Comparison of ENCODE assay signal across 10 mouse cellular contexts in genomic region chr1:133397094-133397482, GRCm38 (mm10). TPM values are rescaled to one million over a fixed set of nuclear protein-coding genes. Genes with fewer than 3 reads are reported as not detected.
DNase-seq lines count a peak whose midpoint lies in the region; ATAC-seq and TF ChIP-seq lines count a peak whose summit lies in the region.
"Had no signal": no experiment of that assay in that cellular context is flagged by ENCODE, and none has a peak within 500 bp of the region (broad histone marks: within the 10 kb centered on the region; RNA-seq: fewer than 3 reads in every experiment).

No protein-coding gene starts in this region.

- TF ChIP-seq CTCF in gastrocnemius, adult 2 months (IDR thresholded peaks at IDR 0.05) = no peak

- H3K27me3 ChIP-seq in liver, embryonic 11.5 days (replicated peaks; ENCODE audit: control insufficient read depth, insufficient read depth, low read length) = no peaks in the 10 kb centered on the region
- H3K27me3 ChIP-seq in hindbrain, embryonic 14.5 days (ENCODE audit: control insufficient read depth, insufficient read depth, low read length) = no peaks in the 10 kb centered on the region
- H3K27me3 ChIP-seq in neural tube, embryonic 13.5 days = no peaks in the 10 kb centered on the region

- H3K4me2 ChIP-seq in liver, embryonic 11.5 days = no peak overlapping the region
- peak overlapping the region; percentile 38 for H3K4me2 ChIP-seq in hindbrain, embryonic 14.5 days (replicated peaks)
- peak overlapping the region; percentile 38 for H3K4me2 ChIP-seq in neural tube, embryonic 13.5 days

- peak overlapping the region; percentile 73 for H3K27ac ChIP-seq in gastrocnemius, adult 2 months
- no peak overlapping the region for H3K27ac ChIP-seq in liver, embryonic 11.5 days (ENCODE audit: low read depth, low read length)
- H3K27ac ChIP-seq in hindbrain, embryonic 14.5 days = peak overlapping the region; percentile 89
- H3K27ac ChIP-seq in neural tube, embryonic 13.5 days (replicated peaks) = peak overlapping the region; percentile 97

- peaks cover 6% of the 10 kb centered on the region for H3K4me1 ChIP-seq in liver, embryonic 11.5 days (replicated peaks; ENCODE audit: control insufficient read depth, insufficient read depth, low read length)
- peaks cover 18% of the 10 kb centered on the region for H3K4me1 ChIP-seq in hindbrain, embryonic 14.5 days (replicated peaks; ENCODE audit: control insufficient read depth, insufficient read depth, low read length)
- peaks cover 33% of the 10 kb centered on the region for H3K4me1 ChIP-seq in neural tube, embryonic 13.5 days (replicated peaks)

- H3K9ac ChIP-seq in liver, embryonic 11.5 days (ENCODE audit: low read depth, low read length) = 0 out of 2 replicates have a peak overlapping the region, but pooled peaks have one; percentile 39
- peak overlapping the region; percentile 54 for H3K9ac ChIP-seq in hindbrain, embryonic 14.5 days
- peak overlapping the region; percentile 69 for H3K9ac ChIP-seq in neural tube, embryonic 13.5 days

- H3K4me3 ChIP-seq in gastrocnemius, adult 2 months = no peak overlapping the region
- no peak overlapping the region for H3K4me3 ChIP-seq in liver, embryonic 11.5 days (ENCODE audit: low read depth, low read length)
- H3K4me3 ChIP-seq in hindbrain, embryonic 14.5 days (replicated peaks; ENCODE audit: low read length) = no peak overlapping the region
- H3K4me3 ChIP-seq in neural tube, embryonic 13.5 days = no peak overlapping the region

- intact Hi-C loops in gastrocnemius, adult 2 months (cut with DNase I) = no loop called here
- intact Hi-C loops in left cerebral cortex, postnatal 10 days (cut with DNase I) = no loop called here

- no peak for DNase-seq in gastrocnemius, adult 2 months
- no peak for DNase-seq in gastrocnemius, postnatal 25 days
- DNase-seq in liver, embryonic 11.5 days (ENCODE audit: low spot score) = no peak
- no peak for DNase-seq in liver
- no peak for DNase-seq in hindbrain, embryonic 14.5 days (ENCODE audit: low spot score)
- no peak for DNase-seq in left cerebral cortex, postnatal 10 days (ENCODE audit: extremely low spot score in 1 of 2, low spot score in 2 of 2)
- DNase-seq in right cerebral cortex, postnatal 25 days = no peak

- 76% methylated on average over 5 of the region's 5 CpGs for WGBS in liver, embryonic 11.5 days
- 41% methylated on average over 5 of the region's 5 CpGs for WGBS in hindbrain, embryonic 14.5 days
- WGBS in neural tube, embryonic 13.5 days = 58% methylated on average over 5 of the region's 5 CpGs

- no peaks in the 10 kb centered on the region for H3K9me3 ChIP-seq in liver, embryonic 11.5 days (ENCODE audit: control insufficient read depth, low read length)
- H3K9me3 ChIP-seq in hindbrain, embryonic 14.5 days (ENCODE audit: control insufficient read depth, low read length) = no peaks in the 10 kb centered on the region
- no peaks in the 10 kb centered on the region for H3K9me3 ChIP-seq in neural tube, embryonic 13.5 days

- no peaks in the 10 kb centered on the region for H3K36me3 ChIP-seq in liver, embryonic 11.5 days (ENCODE audit: control insufficient read depth, insufficient read depth, low read length)
- H3K36me3 ChIP-seq in hindbrain, embryonic 14.5 days (replicated peaks; ENCODE audit: control insufficient read depth, insufficient read depth) = no peaks in the 10 kb centered on the region; the same call in 1 of the 2 replicates
- peaks cover 9% of the 10 kb centered on the region for H3K36me3 ChIP-seq in neural tube, embryonic 13.5 days

- ATAC-seq in liver, embryonic 11.5 days (replicated peaks; ENCODE audit: low FRiP score) = no peak
- ATAC-seq in hindbrain, embryonic 14.5 days (ENCODE audit: low FRiP score) = peak; percentile 23; the same call in 1 of the 2 replicates
- ATAC-seq in neural tube, embryonic 13.5 days (ENCODE audit: low read depth) = peak; percentile 59

RNA-seq across cellular contexts. Expression of gene Sox13, which starts 27.1 kb away (rescaled TPM):
- total RNA-seq in gastrocnemius, adult 2 months (2021) = 10 to 100 TPM in 1 of 2 experiments, 1 to 10 TPM in 1; 8.9 to 12.4 TPM
- 1 to 10 TPM; 7.8 to 8.0 TPM for total RNA-seq in gastrocnemius, postnatal 25 days (2021)
- polyA plus RNA-seq in liver, embryonic 11.5 days (2014; fragmentation: Nextera tagmentation; extraction: Ambion mirVana) = 4.1 and 4.4 TPM in 2 replicates
- 5.8 and 6.0 TPM in 2 replicates for polyA plus RNA-seq in hindbrain, embryonic 14.5 days (2014; fragmentation: Nextera tagmentation; extraction: Ambion mirVana)
- 8.8 TPM in 2 replicates for polyA plus RNA-seq in neural tube, embryonic 13.5 days (2015; fragmentation: Nextera tagmentation; extraction: Ambion mirVana)
- 1 to 10 TPM; 7.5 to 9.4 TPM for total RNA-seq in left cerebral cortex, postnatal 10 days (2021)

RNA-seq across cellular contexts. Expression of gene Etnk2, which starts 33.7 kb away (rescaled TPM):
- total RNA-seq in gastrocnemius, adult 2 months (2021) = under 1 TPM; 0.10 to 0.20 TPM
- total RNA-seq in gastrocnemius, postnatal 25 days (2021) = under 1 TPM in 1 of 2 experiments, not detected in 1; 0.13 TPM
- 4.5 and 5.8 TPM in 2 replicates for polyA plus RNA-seq in liver, embryonic 11.5 days (2014; fragmentation: Nextera tagmentation; extraction: Ambion mirVana)
- polyA plus RNA-seq in hindbrain, embryonic 14.5 days (2014; fragmentation: Nextera tagmentation; extraction: Ambion mirVana) = 20.3 TPM in 2 replicates
- 10.1 and 10.2 TPM in 2 replicates for polyA plus RNA-seq in neural tube, embryonic 13.5 days (2015; fragmentation: Nextera tagmentation; extraction: Ambion mirVana)
- total RNA-seq in left cerebral cortex, postnatal 10 days (2021) = 10 to 100 TPM in 1 of 2 experiments, 1 to 10 TPM in 1; 6.0 to 10.2 TPM
- total RNA-seq: megakaryocyte progenitor cell, adult 5-6 weeks had no signal

RNA-seq across cellular contexts. Expression of gene Ren1, which starts 46.8 kb away (rescaled TPM):
- under 1 TPM in 1 of 2 experiments, not detected in 1; 0.15 TPM for total RNA-seq in gastrocnemius, adult 2 months (2021)
- total RNA-seq in gastrocnemius, postnatal 25 days (2021) = not detected
- polyA plus RNA-seq in liver, embryonic 11.5 days (2014; fragmentation: Nextera tagmentation; extraction: Ambion mirVana) = 0.30 and 0.40 TPM in 2 replicates
- 7.3 and 11.1 TPM in 2 replicates for polyA plus RNA-seq in hindbrain, embryonic 14.5 days (2014; fragmentation: Nextera tagmentation; extraction: Ambion mirVana)
- polyA plus RNA-seq in neural tube, embryonic 13.5 days (2015; fragmentation: Nextera tagmentation; extraction: Ambion mirVana) = 0.20 and 0.37 TPM in 2 replicates
- not detected for total RNA-seq in left cerebral cortex, postnatal 10 days (2021)
- total RNA-seq: left cerebral cortex, postnatal 36 days; megakaryocyte progenitor cell, adult 5-6 weeks had no signal

Comparison
In these comparisons a context has a peak if more than half of its experiments do, and no peak if none do; other contexts are left out.
1. RNA of gene Etnk2, which starts 33.7 kb away (total RNA-seq): 6.0 to 10.2 TPM in left cerebral cortex, postnatal 10 days; 0.10 to 0.20 TPM in gastrocnemius, adult 2 months and 0.13 TPM in gastrocnemius, postnatal 25 days; every median in the first group is over 4 times any median in the second.
2. Peak in every context shown above with its lines, with median percentiles within 50 percentile points of each other: H3K9ac ChIP-seq.